Mouse (Mus musculus) hematopoietic stem cell, adult 5-6 weeks (primary cell): Measurements from ENCODE around the gene Tmem171. TPM values are rescaled to one million over a fixed set of nuclear protein-coding genes. Genes with fewer than 3 reads are reported as not detected.

Experiments
- ATAC-seq, 2 experiments: fragments of 125-278 bp in 1 of 2; replicated peaks in 1 of 2; 2 replicates each; pipeline ENCODE4 v1.8.0; 2016 to 2017; ENCODE audit warnings: inconsistent platforms in 2 of 2, mild to moderate bottlenecking in 2 of 2, moderate number of reproducible peaks in 2 of 2, low read depth in 1 of 2, moderate TSS enrichment in 1 of 2; ENCODE audit not compliant: low FRiP score in 2 of 2, poor library complexity in 2 of 2, severe bottlenecking in 2 of 2, insufficient read depth in 1 of 2, low TSS enrichment in 1 of 2
- total RNA-seq: library from RNA; stranded (forward); fragments of 172-1452, 232-1000 nt; gene quantifications from 2 replicates; pipeline ENCODE4 v1.2.3, GENCODE M21; 2017

Tmem171 gene
- total RNA-seq, 1 experiment from 2014 or later = 0.40 TPM

GRCm38 (mm10) chr13:98699982-98700540 is 5.4 kb upstream of the Tmem171 start:
- no peak for ATAC-seq

DNA sequence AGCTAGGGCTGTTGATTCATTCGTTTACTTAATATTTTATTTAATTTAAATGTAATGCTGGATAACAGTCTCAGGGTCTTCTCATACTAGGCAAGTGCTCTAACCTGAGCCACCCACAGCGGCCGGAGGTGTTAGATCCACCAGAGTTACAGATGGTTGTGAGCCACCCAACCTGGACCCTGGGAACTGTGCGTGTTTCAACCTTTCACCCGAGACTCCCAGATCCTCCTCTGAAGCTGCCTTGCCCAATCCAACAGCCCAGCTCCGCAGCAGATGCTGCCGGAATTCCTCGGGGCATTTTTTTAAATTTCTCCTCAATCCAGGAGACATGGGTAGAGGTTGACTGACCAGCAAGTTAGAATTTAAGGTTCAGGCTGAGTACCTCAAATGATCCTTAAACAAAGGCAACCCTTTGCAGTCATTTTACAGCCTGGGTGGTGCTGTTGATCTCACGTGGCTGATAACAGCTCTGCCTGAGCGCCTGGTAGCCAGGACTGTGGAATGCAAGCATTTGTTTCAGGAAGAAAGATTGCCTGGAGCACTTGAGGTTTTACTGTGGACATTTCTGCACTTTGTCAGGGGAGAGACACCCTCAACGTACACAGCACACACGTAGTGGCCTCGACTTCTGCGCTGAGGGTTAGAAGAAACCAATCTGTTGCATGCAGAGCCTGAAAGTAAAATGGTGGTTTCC is 4.6 kb upstream of the Tmem171 start:
- no peak for ATAC-seq

DNA sequence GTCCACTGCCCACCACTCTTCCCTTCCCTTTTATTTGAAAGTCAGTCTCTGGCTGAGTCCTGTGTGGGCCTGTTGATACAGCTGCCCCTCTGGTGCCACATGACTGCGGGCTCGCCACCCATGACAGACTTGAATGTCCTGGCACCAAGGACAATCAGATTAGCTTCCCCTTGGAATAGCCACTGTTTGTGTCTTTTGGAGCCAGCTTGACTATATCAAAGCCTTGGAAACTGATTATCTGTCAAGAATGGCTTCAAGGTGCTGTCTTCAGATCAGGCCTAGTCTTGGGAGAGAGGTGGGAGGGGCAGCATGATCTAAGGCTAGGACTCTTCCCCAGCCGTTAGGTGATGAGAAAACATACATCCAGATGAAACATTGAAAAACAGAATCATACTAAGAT is 2.1 kb upstream of the Tmem171 start:
- ATAC-seq = no peak

DNA sequence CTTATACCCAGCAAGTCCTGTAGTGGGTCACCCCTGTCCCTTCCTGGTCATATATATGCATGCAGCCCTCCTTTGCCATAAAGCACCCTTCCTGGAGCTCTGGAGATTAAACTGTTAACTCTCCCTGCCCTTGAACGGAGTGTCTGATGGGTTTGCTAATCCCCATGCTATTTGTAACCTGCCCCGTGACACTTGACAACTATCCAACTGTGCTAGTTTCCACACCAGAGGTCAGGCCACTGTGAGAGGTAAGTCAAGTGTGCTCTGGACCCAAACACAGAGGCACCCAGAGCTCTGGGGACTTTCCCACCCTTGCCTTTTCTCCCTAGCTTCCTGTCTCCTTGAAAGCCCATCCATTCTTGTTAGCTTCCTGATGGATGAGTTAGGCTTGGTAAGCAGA is 912 bp upstream of the Tmem171 start:
- no peak for ATAC-seq

DNA sequence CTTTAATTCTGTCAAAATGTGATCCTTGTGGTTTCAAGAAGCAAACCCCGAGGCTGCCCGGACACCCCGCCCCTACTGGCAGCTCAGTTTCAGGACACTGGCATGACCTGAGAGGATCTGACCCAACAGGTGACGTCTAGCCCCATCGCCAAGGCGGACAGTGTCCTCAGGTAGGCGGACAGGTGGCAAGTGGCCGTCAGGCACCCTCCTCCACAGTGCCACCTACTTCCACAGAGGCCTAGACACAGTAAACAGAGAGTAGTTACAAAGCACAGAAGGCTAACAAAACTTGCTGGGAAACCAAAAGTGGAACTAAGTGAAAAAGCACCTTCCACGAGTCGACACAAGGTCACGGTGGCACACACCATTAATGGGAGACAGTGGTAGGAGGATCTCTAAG is 1.3 kb downstream of the Tmem171 start:
- ATAC-seq = no peak; a peak in 1 of 4 replicates

- ATAC-seq = 0 out of 4 replicates have a peak, but pooled peaks of 1 of the 2 experiments have one; percentile 20
These were observed 2.6 kb downstream of the Tmem171 start for GRCm38 (mm10) chr13:98691956-98692515.

GRCm38 (mm10) chr13:98690886-98691285 is 3.7 kb downstream of the Tmem171 start:
- ATAC-seq = no peak

GRCm38 (mm10) chr13:98689605-98690290 is 4.9 kb downstream of the Tmem171 start:
- ATAC-seq = no peak

DNA sequence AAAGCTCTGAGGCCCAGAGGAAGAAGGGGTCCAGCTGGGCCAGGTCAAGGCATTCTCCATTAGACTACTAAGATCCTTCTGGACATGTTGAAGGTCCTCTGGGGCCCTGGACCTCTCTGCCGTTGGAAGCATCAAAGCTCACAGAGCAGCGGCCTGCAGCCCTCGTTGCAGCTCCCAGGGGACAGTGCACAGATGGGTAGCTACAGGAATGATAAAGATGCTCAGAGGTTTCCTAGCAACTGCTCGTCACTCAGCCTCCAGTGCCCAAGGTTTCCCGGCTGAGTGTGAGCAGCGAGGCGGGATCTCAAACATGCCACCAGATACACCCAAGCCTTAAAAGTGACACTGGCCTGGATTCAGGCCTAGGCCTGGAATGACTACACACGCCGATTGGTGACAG is 6.7 kb downstream of the Tmem171 start:
- ATAC-seq = no peak

DNA sequence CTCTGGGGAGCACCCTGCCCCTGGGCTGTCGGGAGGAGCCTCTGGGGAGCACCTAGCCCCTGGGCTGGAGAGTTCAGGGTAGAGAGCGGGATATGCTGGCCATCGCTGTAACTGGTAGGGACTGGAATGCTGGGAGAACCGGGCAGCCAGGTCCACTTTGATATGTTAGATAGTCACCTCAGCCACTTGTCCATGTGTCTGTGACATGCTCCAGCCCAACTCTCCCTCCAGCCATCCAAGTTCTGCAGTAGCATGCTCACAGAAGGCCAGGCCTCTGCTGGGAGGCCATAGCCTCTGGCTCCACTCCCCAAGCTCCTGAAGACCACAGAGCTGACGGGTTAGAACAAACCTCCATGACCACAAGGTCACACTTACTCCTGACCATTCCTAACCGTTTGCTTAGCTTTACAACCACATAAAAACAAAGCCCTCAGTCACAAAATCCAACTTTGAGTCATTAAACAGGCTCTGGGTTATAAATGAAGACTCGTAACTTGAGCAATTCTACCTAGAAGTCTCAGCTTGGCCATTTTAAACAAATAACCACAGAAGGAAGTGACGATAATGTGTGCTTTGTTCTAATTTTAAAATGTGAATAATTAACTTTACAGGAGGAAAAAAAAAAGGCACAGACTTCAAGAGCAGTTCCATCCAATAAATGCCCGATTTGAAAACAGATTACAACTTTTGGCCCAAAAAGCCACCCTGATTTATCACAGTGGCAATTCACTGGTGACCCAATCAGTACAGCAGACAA is 10.3 kb downstream of the Tmem171 start:
- no peak for ATAC-seq

DNA sequence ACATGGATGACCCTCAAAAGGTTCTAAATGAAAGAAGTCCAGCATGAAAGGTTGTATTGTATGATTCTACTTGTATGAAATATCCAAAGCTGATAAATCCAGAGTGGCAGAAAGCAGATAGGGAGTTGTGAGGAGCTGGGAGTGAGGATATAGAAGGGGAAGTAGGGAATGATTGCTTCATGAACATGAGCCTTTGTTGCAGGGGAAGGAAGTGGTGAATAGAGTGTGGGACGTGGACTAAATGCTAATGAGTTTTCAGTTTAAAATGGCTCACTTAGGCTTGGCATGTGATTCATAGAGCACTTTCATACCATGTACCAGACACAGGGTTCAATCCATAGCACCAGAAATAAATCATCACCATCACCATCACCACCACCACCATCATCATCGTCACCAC is 11.2 kb downstream of the Tmem171 start:
- ATAC-seq = no peak

DNA sequence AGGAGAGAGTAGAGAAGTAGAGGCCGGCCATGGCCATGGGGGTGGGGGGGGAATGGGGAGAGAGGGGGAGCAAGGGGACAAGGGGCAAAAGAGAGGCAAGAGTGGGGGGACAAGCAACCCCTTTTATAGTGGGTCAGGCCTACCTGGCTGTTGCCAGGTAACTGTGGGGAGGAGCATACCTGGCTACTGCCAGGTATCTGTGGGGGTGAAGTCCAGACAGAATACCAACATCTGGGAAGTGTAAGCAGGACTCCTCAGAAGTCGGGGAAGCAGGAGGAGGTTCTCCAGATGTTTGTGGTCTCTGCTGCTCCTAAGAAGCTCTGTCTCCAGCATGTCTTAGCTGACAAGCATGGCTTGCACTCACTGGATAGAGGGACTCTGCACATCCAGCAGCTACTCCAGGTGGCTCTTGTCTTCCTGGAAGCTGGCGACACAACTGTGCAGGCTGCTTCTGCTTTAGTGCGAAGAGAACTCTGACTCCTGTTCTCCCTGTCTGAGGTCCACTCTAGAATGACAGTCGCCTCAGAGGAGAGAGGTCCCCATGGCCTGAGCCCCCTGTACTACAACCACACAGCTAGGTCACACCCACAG is 14.1 kb downstream of the Tmem171 start:
- no peak for ATAC-seq

- no peak for ATAC-seq
These were observed 15.0 kb downstream of the Tmem171 start for GRCm38 (mm10) chr13:98679631-98680041.

DNA sequence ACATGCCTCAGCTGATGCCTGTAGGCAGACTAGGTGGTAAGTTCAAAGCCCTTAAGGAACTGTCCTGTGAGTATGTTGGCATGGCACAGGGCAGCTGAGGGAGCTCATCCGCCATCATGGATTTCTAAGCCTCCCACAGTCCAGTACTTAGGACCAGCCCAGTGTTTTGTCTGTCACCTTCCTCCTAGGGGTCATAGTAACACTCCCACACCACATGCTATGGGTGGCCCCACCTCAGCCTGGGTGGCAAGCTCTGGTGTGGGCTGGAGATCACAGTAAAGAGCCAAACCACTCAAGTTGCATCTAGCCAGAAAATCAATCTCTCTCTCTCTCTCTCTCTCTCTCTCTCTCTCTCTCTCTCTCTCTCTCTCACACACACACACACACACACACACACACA is 15.4 kb downstream of the Tmem171 start:
- ATAC-seq = no peak

DNA sequence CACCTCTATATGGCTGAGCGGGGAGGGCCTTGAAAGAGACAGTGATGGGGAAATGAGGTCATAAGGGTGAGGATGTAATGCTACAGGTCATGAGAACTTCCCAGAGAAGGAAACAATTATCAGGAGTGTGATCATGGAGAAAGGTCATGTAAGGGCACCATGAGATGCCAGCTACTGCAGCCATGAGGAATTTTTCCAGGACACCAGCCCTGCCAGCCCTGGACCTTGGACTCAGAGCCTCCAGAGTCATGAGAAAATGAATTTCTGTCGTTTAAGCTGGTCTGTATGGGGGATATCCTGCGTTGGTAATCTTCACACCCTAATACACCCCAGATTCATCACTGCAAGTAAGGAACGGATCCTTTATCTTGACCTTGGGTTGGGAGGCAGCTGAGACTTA is 20.7 kb downstream of the Tmem171 start:
- ATAC-seq = no peak

GRCm38 (mm10) chr13:98669296-98669695 is 25.3 kb downstream of the Tmem171 start:
- no peak for ATAC-seq

DNA sequence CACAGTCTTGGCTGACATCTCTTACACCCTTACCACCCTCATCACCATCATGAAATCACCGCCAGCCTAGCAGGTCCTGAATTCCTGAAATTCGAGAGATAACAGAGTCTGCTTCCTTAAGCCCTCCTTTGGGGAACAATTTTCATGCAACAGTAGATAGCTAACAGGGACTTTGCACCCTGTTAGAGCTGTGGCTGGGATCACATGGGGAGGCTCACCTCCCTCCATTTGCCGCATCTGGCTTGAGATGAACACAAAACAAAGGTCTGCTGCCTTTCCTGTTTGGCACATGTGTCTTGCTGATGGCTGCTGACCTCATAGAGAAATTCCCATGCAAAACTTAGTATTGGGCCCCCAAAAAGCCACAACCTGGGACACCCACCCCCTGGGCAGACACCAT is 27.3 kb downstream of the Tmem171 start:
- ATAC-seq = no peak
